Mouse (Mus musculus): Measurements from ENCODE around the gene Col24a1. TPM values are rescaled to one million over a fixed set of nuclear protein-coding genes. Genes with fewer than 3 reads are reported as not detected.
A peak's percentile ranks its signal among the peaks of the same experiment; 100 is the strongest.

Col24a1 gene
- not detected in 2 replicates for polyA plus RNA-seq (2012; ENCODE audit: insufficient read depth, insufficient read length, low replicate concordance, missing spikeins)

DNA sequence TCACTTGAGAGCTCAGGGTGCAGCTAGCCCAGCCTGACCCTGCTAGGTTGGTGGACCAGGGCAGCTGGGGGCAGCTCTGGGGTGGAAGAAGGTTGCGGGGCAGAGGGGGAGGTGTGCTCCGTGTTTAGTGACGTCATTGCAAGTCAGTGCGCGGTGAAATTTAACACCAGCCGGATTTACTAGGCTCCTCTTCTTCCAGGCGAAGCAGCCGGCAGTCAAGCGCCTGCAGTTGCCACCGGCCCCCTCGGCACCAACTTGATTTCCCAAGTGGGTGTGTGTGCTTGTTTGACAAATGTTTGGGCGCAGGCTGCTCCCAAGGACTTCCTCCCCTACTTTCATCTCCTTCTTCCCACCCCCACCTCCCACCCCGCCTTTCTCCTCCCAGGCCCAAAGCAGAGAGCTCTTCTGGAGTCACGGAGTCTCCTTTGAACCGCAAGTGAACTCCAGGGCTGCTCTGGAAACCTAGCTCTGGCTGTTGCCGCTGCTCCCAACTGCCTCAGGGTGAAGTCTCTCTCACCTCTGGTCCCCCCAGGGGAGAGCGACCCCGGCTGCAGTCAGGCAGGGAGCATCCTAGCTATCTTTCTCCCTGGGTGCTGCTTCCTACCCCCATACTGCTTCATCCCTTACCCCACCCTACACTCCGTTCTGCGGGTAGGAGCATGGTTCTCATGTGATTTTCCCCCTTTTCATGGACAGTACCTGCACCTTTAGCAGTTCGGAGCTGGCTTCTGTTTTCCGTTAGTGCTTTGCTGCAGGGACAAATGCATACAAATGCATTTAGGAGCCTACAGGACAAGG is at the start of gene Col24a1:
Gene Col24a1 (plus strand): TSS at position 136 of the 798 bp plus-strand sequence.
- 2% methylated on average over 22 of the region's 22 CpGs for WGBS

DNA sequence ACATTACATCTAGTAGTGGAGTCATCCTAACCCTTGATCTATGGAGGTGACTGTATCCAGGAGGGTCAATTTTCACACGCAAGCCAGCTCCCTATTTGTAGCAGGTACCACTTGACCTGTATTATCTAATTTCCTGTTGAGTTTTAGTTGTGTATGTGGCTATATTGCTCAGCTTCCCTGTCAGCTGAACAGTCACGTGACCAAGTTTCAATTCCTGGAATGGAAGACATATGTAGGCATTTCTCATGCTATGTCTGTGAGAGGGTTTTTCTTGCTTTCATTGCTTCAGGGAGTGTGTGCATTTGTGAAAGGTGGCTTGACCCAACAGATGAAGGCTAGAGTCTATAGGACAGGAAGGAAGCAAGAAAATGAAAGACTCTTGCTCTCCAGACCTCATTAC is 44.2 kb upstream of the Col24a1 start:
- Histone ChIP-seq H3K4me1 (ENCODE audit: control insufficient read depth, insufficient read depth, low read length) (no peaks in the 10 kb centered on the region), H3K4me3 (ENCODE audit: insufficient read depth, low read depth, low read length) (no peak overlapping the region), H3K27ac (ENCODE audit: insufficient read depth, low read depth, low read length) (no peak overlapping the region)
- no peak for TF ChIP-seq CTCF (IDR thresholded peaks at IDR 0.05; ENCODE audit: insufficient read depth, low read depth, low read length)
- no peak for TF ChIP-seq POLR2A (IDR thresholded peaks at IDR 0.05; ENCODE audit: insufficient read depth, low read depth, low read length)
- 96% methylated on average over 2 of the region's 2 CpGs for WGBS

More for the DNA sequence above, at the start of gene Col24a1:
- Histone ChIP-seq H3K4me3 (ENCODE audit: insufficient read depth, low read depth, low read length) (peak within 1 kb of the TSS; percentile 41), H3K4me1 (ENCODE audit: control insufficient read depth, insufficient read depth, low read length) (peaks cover 19% of the 10 kb centered on the region), H3K27ac (ENCODE audit: insufficient read depth, low read depth, low read length) (no peak within 1 kb of the TSS)
- TF ChIP-seq CTCF (IDR thresholded peaks at IDR 0.05; ENCODE audit: insufficient read depth, low read depth, low read length) = no peak
- TF ChIP-seq POLR2A (IDR thresholded peaks at IDR 0.05; ENCODE audit: insufficient read depth, low read depth, low read length) = no peak

DNA sequence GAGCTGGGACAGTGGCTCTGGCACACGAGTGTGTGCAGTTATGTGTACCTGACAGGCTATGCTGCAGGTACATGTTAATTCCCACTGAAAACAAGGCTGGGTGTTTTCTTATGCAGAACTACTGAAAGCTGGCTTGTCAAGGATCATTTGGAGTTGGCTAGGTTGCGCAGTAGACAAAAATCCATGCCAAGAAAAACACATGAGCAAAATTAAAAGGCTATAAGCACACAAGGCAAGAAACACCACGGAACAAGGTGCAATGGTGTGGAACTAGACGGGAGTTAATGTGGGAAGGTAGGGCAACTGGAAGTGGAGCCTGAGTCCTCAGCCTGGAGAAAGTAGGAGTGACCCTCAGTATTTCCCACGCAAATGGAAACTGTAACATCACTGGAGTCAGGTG is 39.2 kb upstream of the Col24a1 start:
- Histone ChIP-seq H3K4me3 (ENCODE audit: insufficient read depth, low read depth, low read length) (no peak overlapping the region), H3K4me1 (ENCODE audit: control insufficient read depth, insufficient read depth, low read length) (no peaks in the 10 kb centered on the region), H3K27ac (ENCODE audit: insufficient read depth, low read depth, low read length) (no peak overlapping the region)
- TF ChIP-seq POLR2A (IDR thresholded peaks at IDR 0.05; ENCODE audit: insufficient read depth, low read depth, low read length) (no peak), CTCF (IDR thresholded peaks at IDR 0.05; ENCODE audit: insufficient read depth, low read depth, low read length) (no peak)
- 92% methylated on average over 5 of the region's 5 CpGs for WGBS

DNA sequence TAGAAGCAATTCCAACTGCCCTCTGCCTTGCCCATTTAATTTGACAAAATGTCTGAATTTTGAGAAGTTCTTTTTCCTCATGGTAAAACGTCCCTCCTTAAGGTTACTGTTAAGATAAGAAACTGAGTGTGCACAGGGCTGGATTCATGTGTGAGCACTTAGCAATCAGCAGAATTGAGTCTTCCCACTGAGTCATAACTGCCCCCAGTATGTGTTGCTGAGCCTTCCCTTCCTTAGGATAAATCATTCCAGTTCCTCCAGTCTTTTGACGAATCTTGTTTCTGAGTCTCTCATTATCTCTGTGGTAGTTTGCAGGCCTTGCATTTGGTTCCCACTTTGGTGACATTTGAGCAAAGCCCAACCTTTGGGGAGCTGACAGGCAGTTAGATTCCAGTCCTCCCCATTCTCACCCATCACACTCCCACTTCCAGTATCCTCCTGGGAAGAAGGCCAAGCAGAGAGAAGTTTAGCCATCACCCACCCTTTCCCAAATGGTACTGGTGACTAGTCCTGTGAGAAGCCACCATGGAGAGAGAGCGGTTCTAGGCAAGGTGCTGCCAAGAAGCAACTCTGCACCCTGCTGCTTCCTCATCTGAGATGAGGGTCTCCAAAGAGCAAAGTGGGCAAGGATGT is 37.4 kb upstream of the Col24a1 start:
- Histone ChIP-seq H3K4me3 (ENCODE audit: insufficient read depth, low read depth, low read length) (no peak overlapping the region), H3K27ac (ENCODE audit: insufficient read depth, low read depth, low read length) (peak overlapping the region; percentile 20; the same call in 1 of the 2 replicates), H3K4me1 (ENCODE audit: control insufficient read depth, insufficient read depth, low read length) (no peaks in the 10 kb centered on the region)
- 49% methylated on average over 3 of the region's 3 CpGs for WGBS
- no peak for TF ChIP-seq POLR2A (IDR thresholded peaks at IDR 0.05; ENCODE audit: insufficient read depth, low read depth, low read length)
- TF ChIP-seq CTCF (IDR thresholded peaks at IDR 0.05; ENCODE audit: insufficient read depth, low read depth, low read length) = no peak

DNA sequence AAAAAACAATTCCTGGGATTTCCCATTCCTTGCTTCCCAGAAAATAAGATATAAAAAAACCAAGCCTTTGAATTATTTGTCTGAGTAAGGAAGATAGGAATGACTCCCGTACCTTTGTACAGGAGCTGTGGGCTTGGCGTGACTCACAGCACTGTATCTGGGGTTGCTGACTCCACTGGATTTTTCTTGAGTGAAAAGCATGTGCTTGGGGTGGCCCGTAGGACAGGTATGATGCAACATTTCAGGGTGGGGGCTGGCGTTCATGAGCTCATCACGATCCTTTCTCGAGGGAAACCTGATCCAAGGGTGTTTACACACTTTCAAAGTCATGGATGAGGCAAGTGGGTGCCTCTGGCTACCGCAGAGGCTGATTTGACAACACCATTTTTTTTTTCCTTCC is 35.6 kb upstream of the Col24a1 start:
- TF ChIP-seq CTCF (IDR thresholded peaks at IDR 0.05; ENCODE audit: insufficient read depth, low read depth, low read length) (no peak), POLR2A (IDR thresholded peaks at IDR 0.05; ENCODE audit: insufficient read depth, low read depth, low read length) (no peak)
- H3K4me1 ChIP-seq (ENCODE audit: control insufficient read depth, insufficient read depth, low read length) = no peaks in the 10 kb centered on the region
- H3K4me3 ChIP-seq (ENCODE audit: insufficient read depth, low read depth, low read length) = no peak overlapping the region
- WGBS = 88% methylated on average over 7 of the region's 7 CpGs
- no peak overlapping the region for H3K27ac ChIP-seq (ENCODE audit: insufficient read depth, low read depth, low read length)

DNA sequence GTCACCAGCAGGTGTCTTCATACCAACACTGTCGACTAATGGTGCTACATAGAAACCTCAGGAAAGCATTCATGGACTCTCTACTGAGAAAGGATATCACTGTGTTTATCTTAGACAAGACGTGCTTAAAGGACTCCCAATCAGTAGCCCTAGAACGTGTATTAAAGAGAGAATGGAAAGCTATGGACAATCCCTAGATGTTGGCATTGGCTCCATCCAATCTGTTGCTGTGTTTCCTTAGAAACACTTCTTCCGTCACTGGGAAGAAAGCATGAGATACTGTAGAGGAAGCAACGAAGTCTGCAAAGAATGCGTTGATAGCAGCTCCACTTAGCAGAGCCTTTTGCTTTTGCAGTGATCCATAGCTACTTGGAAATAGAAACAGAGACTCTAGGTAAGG is 32.6 kb upstream of the Col24a1 start:
- H3K4me3 ChIP-seq (ENCODE audit: insufficient read depth, low read depth, low read length) = no peak overlapping the region
- TF ChIP-seq CTCF (IDR thresholded peaks at IDR 0.05; ENCODE audit: insufficient read depth, low read depth, low read length) (no peak), POLR2A (IDR thresholded peaks at IDR 0.05; ENCODE audit: insufficient read depth, low read depth, low read length) (no peak)
- no peak overlapping the region for H3K27ac ChIP-seq (ENCODE audit: insufficient read depth, low read depth, low read length)
- WGBS = 90% methylated on average over 6 of the region's 6 CpGs
- H3K4me1 ChIP-seq (ENCODE audit: control insufficient read depth, insufficient read depth, low read length) = no peaks in the 10 kb centered on the region

DNA sequence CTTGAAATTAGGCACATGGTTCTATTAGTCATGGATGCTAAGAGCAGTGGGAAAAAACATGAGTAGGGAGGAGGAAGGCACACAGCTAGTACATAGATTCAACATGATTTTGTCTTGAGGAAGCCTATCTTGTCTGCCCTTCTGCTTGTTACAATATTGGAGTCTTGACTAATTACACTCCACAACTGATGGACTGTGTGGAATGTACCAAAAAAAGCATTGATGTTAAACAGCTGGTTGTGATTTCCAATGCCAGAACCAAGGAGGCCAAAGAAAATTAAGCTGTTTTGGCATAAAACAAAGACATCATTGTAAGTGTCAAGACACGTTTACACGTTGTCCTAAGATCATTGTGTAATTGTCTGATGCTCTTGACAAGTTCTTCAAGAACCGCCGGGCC is 29.1 kb upstream of the Col24a1 start:
- WGBS = 74% methylated on average over 4 of the region's 4 CpGs
- Histone ChIP-seq H3K4me1 (ENCODE audit: control insufficient read depth, insufficient read depth, low read length) (no peaks in the 10 kb centered on the region), H3K27ac (ENCODE audit: insufficient read depth, low read depth, low read length) (no peak overlapping the region), H3K4me3 (ENCODE audit: insufficient read depth, low read depth, low read length) (no peak overlapping the region)
- no peak for TF ChIP-seq CTCF (IDR thresholded peaks at IDR 0.05; ENCODE audit: insufficient read depth, low read depth, low read length)
- no peak for TF ChIP-seq POLR2A (IDR thresholded peaks at IDR 0.05; ENCODE audit: insufficient read depth, low read depth, low read length)

DNA sequence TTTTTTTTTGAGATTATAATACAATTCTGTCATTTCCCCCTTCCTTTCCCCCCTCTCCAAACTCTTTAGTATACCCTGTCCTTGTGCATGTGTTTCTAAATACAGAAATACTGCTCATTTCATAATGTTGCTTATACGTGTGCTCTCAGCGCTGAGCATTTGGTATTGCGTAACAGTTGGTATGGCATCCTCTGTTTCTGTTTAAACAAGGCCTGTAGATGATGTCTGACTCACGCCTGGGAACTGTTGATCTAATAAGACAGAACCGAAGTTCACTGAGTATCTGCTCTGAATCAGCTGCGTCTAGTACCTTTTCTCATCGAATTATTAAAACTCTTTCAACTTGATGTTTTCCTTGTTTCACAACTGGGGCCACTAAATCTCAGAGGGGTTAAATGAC is 24.2 kb upstream of the Col24a1 start:
- Histone ChIP-seq H3K27ac (ENCODE audit: insufficient read depth, low read depth, low read length) (no peak overlapping the region), H3K4me3 (ENCODE audit: insufficient read depth, low read depth, low read length) (no peak overlapping the region), H3K4me1 (ENCODE audit: control insufficient read depth, insufficient read depth, low read length) (no peaks in the 10 kb centered on the region)
- TF ChIP-seq CTCF (IDR thresholded peaks at IDR 0.05; ENCODE audit: insufficient read depth, low read depth, low read length) = no peak
- TF ChIP-seq POLR2A (IDR thresholded peaks at IDR 0.05; ENCODE audit: insufficient read depth, low read depth, low read length) = no peak
- 87% methylated on average over 7 of the region's 7 CpGs for WGBS

DNA sequence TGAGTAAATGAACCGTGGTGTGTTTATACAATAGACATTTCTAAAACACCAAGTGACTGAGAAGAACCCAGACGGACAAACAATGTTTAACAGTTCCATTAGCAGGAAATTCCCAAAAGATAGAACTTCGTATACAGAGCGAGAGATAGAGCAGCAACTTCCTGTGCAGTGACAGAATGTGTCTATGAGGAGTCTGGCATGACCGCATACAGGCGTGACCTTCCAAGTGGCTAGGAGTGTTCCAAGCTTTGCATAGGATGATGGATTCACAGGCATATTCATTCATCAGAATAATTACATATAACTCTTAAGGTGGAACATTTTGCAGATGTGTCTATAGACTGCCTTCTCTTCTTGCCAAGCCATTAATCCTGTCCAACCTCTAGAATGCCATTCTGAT is 18.1 kb upstream of the Col24a1 start:
- H3K4me1 ChIP-seq (ENCODE audit: control insufficient read depth, insufficient read depth, low read length) = no peaks in the 10 kb centered on the region
- H3K27ac ChIP-seq (ENCODE audit: insufficient read depth, low read depth, low read length) = no peak overlapping the region
- TF ChIP-seq POLR2A (IDR thresholded peaks at IDR 0.05; ENCODE audit: insufficient read depth, low read depth, low read length) (no peak), CTCF (IDR thresholded peaks at IDR 0.05; ENCODE audit: insufficient read depth, low read depth, low read length) (no peak)
- H3K4me3 ChIP-seq (ENCODE audit: insufficient read depth, low read depth, low read length) = no peak overlapping the region
- WGBS = 89% methylated on average over 6 of the region's 6 CpGs
